Mouse (Mus musculus): ENCODE measurements at regions not wholly inside any gene's neighbourhood (a gene's known extent, or its start where the extent isn't known, plus 50 kb on each side); places are given as distances from the start of the nearest gene placed in this dataset.

GRCm38 (mm10) chr12:12645183-12645582, 296.5 kb downstream of the Mycn start:
- DNase-seq (ENCODE audit: low spot score in 2 of 2), result no peak

- no peak for DNase-seq (ENCODE audit: low spot score in 2 of 2)
Observed at GRCm38 (mm10) chr12:12643247-12643963, 298.3 kb downstream of the Mycn start.

GRCm38 (mm10) chr12:12635308-12635707, 306.4 kb downstream of the Mycn start:
- DNase-seq (ENCODE audit: low spot score in 2 of 2), result no peak

- DNase-seq (ENCODE audit: low spot score in 2 of 2), result no peak
Observed at GRCm38 (mm10) chr12:12627597-12627996, 314.1 kb downstream of the Mycn start.

- DNase-seq (ENCODE audit: low spot score in 2 of 2), result no peak
Observed at GRCm38 (mm10) chr12:12625788-12626187, 315.9 kb downstream of the Mycn start.

- DNase-seq (ENCODE audit: low spot score in 2 of 2), result peak; percentile 32 to 68
Observed at GRCm38 (mm10) chr12:12622712-12623292, 318.9 kb downstream of the Mycn start.

- DNase-seq (ENCODE audit: low spot score in 2 of 2), result no peak
Observed at GRCm38 (mm10) chr12:12621506-12621905, 320.2 kb downstream of the Mycn start.

GRCm38 (mm10) chr12:12620316-12620715, 321.4 kb downstream of the Mycn start:
- DNase-seq (ENCODE audit: low spot score in 2 of 2), result no peak

GRCm38 (mm10) chr12:12619431-12619830, 322.3 kb downstream of the Mycn start:
- no peak for DNase-seq (ENCODE audit: low spot score in 2 of 2)

- no peak for DNase-seq (ENCODE audit: low spot score in 2 of 2)
Observed at GRCm38 (mm10) chr12:12612520-12612919, 329.2 kb downstream of the Mycn start.

GRCm38 (mm10) chr12:12610861-12611260, 330.9 kb downstream of the Mycn start:
- DNase-seq (ENCODE audit: low spot score in 2 of 2), result no peak

- DNase-seq (ENCODE audit: low spot score in 2 of 2), result no peak
Observed at GRCm38 (mm10) chr12:12607995-12608394, 333.7 kb downstream of the Mycn start.

- DNase-seq (ENCODE audit: low spot score in 2 of 2), result no peak
Observed at GRCm38 (mm10) chr12:12606911-12607310, 334.8 kb downstream of the Mycn start.

- no peak for DNase-seq (ENCODE audit: low spot score in 2 of 2)
Observed at GRCm38 (mm10) chr12:12605495-12605894, 336.2 kb downstream of the Mycn start.

- no peak for DNase-seq (ENCODE audit: low spot score in 2 of 2)
Observed at GRCm38 (mm10) chr12:12601362-12601761, 339.4 kb downstream of the Fam49a start.

- DNase-seq (ENCODE audit: low spot score in 2 of 2), result no peak
Observed at GRCm38 (mm10) chr12:12595399-12595798, 333.5 kb downstream of the Fam49a start.

GRCm38 (mm10) chr12:12594567-12594966, 332.6 kb downstream of the Fam49a start:
- DNase-seq (ENCODE audit: low spot score in 2 of 2), result no peak

GRCm38 (mm10) chr12:12593343-12593742, 331.4 kb downstream of the Fam49a start:
- no peak for DNase-seq (ENCODE audit: low spot score in 2 of 2)

- no peak for DNase-seq (ENCODE audit: low spot score in 2 of 2)
Observed at GRCm38 (mm10) chr12:12590753-12591291, 328.9 kb downstream of the Fam49a start.

GRCm38 (mm10) chr12:12588771-12589370, 326.9 kb downstream of the Fam49a start:
- no peak for DNase-seq (ENCODE audit: low spot score in 2 of 2)

- DNase-seq (ENCODE audit: low spot score in 2 of 2), result no peak
Observed at GRCm38 (mm10) chr12:12586436-12586835, 324.5 kb downstream of the Fam49a start.

Measured in adrenal gland, postnatal 4 days (tissue).